Mouse (Mus musculus) midbrain, embryonic 14.5 days (tissue): ENCODE data around the gene Plxnb2. TPM values are rescaled to one million over a fixed set of nuclear protein-coding genes. Genes with fewer than 3 reads are reported as not detected.
A peak's percentile ranks its signal among the peaks of the same experiment; 100 is the strongest.

Source experiments
- ATAC-seq: fragments of 200-750 bp; cut with Nextera tagmentation; 2 replicates; pipeline ENCODE4 v1.8.0; 2017; ENCODE audit warnings: moderate number of reproducible peaks, moderate library complexity; ENCODE audit not compliant: low FRiP score, low TSS enrichment
- DNase-seq: peaks from one replicate; pipeline ENCODE4 v3.0.0-alpha.2; 2015
- H3K27ac ChIP-seq: fragments of 300-500 bp; sonication (generic); replicated peaks from 2 replicates; pipeline ENCODE4 v1.5.1; 2014; ENCODE audit warnings: mild to moderate bottlenecking, low read depth, low read length, moderate library complexity
- H3K27me3 ChIP-seq: fragments of 300-500 bp; sonication (generic); 2 replicates; pipeline ENCODE4 v1.6.1; 2014; ENCODE audit warnings: low read length, control low read depth, mixed read lengths; ENCODE audit not compliant: control insufficient read depth, insufficient read depth
- H3K36me3 ChIP-seq: fragments of 300-500 bp; sonication (generic); 2 replicates; pipeline ENCODE4 v1.6.1; 2014; ENCODE audit warnings: low read length, control low read depth; ENCODE audit not compliant: control insufficient read depth, insufficient read depth
- H3K4me1 ChIP-seq: fragments of 300-500 bp; sonication (generic); 2 replicates; pipeline ENCODE4 v1.6.1; 2014; ENCODE audit warnings: mild to moderate bottlenecking, antibody characterized with exemption, low read length, control low read depth; ENCODE audit not compliant: control insufficient read depth, insufficient read depth
- H3K4me2 ChIP-seq: fragments of 300-500 bp; sonication (generic); 2 replicates; pipeline ENCODE4 v1.6.1; 2014; ENCODE audit warnings: mild to moderate bottlenecking, low read length, moderate library complexity
- H3K4me3 ChIP-seq: fragments of 300-500 bp; sonication (generic); replicated peaks from 2 replicates; pipeline ENCODE4 v1.5.1; 2014; ENCODE audit warnings: low read depth, low read length
- H3K9ac ChIP-seq: fragments of 300-500 bp; sonication (generic); replicated peaks from 2 replicates; pipeline ENCODE4 v1.6.1; 2014; ENCODE audit warnings: mild to moderate bottlenecking, low read length, moderate library complexity
- H3K9me3 ChIP-seq: fragments of 300-500 bp; sonication (generic); 2 replicates; pipeline ENCODE4 v1.6.1; 2016; ENCODE audit warnings: low read length, control low read depth, mixed read lengths; ENCODE audit not compliant: control insufficient read depth
- WGBS: fragments of 180-500 bp; shearing (Covaris S2); extraction: QIAGEN DNeasy Blood & Tissue Kit; methylation state at CpG from one replicate; pipeline ENCODE4 v1.1.7; 2014; 5-methylcytosine and 5-hydroxymethylcytosine counted together
- microRNA-seq: library from miRNA; unstranded; fragments of <30 nt; microRNA quantifications from one replicate; pipeline ENCODE4, GENCODE M21; 2016
- polyA plus RNA-seq: library from polyadenylated mRNA; unstranded; fragments of >200 nt; fragmentation: Nextera tagmentation; extraction: Ambion mirVana; gene quantifications from 2 replicates; pipeline ENCODE4 v1.2.1, GENCODE M21; 2014

The Plxnb2 gene
- polyA plus RNA-seq, 1 experiment from 2014 or later: 107 TPM

DNA sequence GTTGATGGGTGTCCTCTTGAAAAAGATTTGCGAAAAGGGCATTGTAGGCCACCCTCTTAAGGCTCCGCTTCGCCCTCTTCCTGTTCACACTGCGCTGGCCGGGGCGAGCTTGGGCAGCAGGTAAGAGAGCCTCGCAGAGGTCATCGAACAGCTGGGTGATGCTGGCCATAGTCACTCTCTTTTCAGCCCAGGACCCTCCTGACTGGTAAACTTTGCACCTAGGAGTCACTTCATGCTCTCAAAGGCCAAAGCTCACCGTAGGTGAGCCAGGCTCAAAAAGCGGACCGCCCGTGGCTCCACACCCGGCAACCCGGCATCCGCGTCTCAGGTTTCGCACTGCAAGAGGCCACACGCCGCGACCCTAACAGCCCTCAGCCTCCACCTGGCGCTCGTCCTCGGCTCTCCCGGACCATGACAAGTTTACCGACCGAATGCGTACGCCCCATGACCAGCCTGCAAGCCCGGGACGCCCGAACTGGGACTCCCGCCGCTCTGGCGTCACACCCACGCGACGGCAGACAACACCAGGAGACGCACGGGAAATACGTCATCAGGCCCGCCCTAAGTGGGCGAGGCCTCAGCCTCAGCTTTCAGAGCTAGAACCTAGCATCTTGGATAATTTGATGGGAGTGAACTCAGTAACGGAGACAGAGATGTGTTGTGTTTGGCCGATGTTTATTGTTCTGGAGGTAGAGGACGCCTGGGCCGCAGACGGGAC lies 57.8 kb downstream of the Plxnb2 start, which contains the start of gene Tubgcp6:
TSS of gene Tubgcp6 (minus strand) at position 464 of the 718 bp plus-strand sequence.
- under 1% methylated on average over 47 of the region's 47 CpGs for WGBS
- Histone ChIP-seq H3K4me3 (peak within 1 kb of the TSS; percentile 89), H3K9ac (peak within 1 kb of the TSS; percentile 78), H3K27ac (peak within 1 kb of the TSS; percentile 86), H3K4me2 (peak within 1 kb of the TSS; percentile 98), H3K9me3 (no peaks in the 10 kb centered on the region), H3K27me3 (no peaks in the 10 kb centered on the region), H3K36me3 (peaks cover 19% of the 10 kb centered on the region; the same call in 1 of the 2 replicates), H3K4me1 (peaks cover 38% of the 10 kb centered on the region)
- DNase-seq: peak; percentile 99
- peak; percentile 84 for ATAC-seq

DNA sequence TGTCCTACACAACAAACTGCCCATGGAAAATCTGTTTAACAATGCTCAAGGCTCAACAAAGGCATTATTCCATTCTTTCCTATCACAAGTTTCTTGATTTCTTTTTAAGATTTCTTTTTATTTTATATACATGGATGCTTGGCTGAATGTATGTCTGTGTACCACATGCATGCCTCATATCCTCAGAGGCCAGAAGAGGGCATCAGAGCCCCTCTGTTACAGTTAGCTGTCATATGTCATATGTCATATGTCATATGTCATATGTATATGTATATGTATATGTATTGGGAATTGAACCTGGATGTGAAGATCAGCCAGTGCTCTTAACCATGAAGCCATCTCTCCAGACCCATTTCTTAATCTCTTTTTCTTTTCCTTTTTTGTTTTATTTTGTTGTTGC lies 62.6 kb downstream of the Plxnb2 start:
- Histone ChIP-seq H3K27ac (no peak overlapping the region), H3K4me1 (peaks cover 25% of the 10 kb centered on the region), H3K27me3 (no peaks in the 10 kb centered on the region), H3K36me3 (peaks cover 46% of the 10 kb centered on the region), H3K9ac (no peak overlapping the region), H3K4me3 (no peak overlapping the region), H3K4me2 (no peak overlapping the region), H3K9me3 (no peaks in the 10 kb centered on the region)
- peak; percentile 41 for DNase-seq
- ATAC-seq: no peak

DNA sequence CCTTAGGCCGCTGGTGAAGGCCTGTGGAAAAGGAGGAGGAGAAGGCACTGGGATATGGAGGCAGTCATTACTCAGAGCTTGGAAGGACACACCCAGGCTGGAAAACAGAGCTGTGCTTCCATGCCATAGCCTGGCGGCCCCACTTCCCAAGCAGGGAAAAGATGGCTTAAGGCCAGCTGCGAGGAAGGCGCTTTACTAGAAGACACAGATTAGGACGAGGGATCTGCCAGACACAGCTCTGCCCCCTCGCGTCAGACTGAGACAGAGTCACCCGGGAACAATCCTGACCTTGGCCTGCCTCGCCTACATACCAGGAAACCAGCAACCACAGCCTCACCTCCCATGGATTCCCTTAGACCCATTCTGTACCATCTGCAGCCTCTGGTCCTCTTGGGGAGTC lies 70.4 kb downstream of the Plxnb2 start:
- 91% methylated on average over 9 of the region's 9 CpGs for WGBS
- DNase-seq (no peak), ATAC-seq (no peak)
- peaks cover 93% of the 10 kb centered on the region for H3K36me3 ChIP-seq
- no peaks in the 10 kb centered on the region for H3K4me1 ChIP-seq
- no peak overlapping the region for H3K9ac ChIP-seq
- H3K4me3 ChIP-seq: no peak overlapping the region
- H3K4me2 ChIP-seq: no peak overlapping the region
- H3K27ac ChIP-seq: no peak overlapping the region
- no peaks in the 10 kb centered on the region for H3K9me3 ChIP-seq
- no peaks in the 10 kb centered on the region for H3K27me3 ChIP-seq

DNA sequence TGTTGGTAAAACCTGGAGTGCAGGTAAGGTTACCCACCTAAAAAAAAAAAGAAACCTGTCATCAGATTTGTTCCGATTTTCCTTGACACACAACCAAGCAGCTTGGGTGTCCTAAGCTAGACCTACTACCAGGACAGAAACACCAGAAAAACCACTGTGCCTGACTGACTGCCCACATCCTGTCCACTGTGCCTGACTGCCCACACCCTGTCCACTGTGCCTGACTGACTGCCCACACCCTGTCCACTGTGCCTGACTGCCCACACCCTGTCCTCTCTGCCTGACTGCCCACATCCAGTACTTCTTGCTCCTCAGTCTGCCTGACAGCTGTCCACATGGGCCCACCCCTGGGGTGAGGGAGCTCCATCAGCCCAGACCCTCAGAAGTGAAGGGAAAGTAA lies 73.6 kb downstream of the Plxnb2 start:
- Histone ChIP-seq H3K27me3 (no peaks in the 10 kb centered on the region), H3K4me3 (no peak overlapping the region), H3K36me3 (peaks cover 99% of the 10 kb centered on the region), H3K4me1 (no peaks in the 10 kb centered on the region), H3K9me3 (no peaks in the 10 kb centered on the region), H3K4me2 (no peak overlapping the region), H3K9ac (no peak overlapping the region), H3K27ac (no peak overlapping the region)
- WGBS: 100% methylated on average over 1 of the region's 1 CpGs
- ATAC-seq (no peak), DNase-seq (no peak)

DNA sequence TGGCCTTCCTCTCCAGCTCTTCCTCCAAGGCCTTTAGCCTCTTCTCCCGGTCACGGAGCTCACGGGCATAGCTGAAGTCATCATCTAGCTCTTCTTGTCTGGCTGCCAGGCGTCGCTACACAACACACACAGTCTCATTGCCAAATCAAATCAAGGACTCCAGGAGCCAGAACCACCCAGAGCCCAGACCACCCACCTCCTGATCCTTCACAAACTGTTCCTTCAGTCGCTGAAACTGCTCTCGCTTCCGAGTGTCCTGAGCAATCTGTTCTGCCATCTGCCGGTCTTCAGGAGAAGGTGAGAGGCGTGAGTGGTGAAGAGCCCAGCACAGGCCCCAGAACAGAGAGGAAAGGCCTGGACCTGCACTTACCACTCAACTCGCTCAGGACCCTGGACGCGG lies 74.5 kb downstream of the Plxnb2 start:
- Histone ChIP-seq H3K4me3 (no peak overlapping the region), H3K27ac (no peak overlapping the region), H3K4me1 (no peaks in the 10 kb centered on the region), H3K4me2 (no peak overlapping the region), H3K9ac (no peak overlapping the region), H3K9me3 (no peaks in the 10 kb centered on the region), H3K27me3 (no peaks in the 10 kb centered on the region), H3K36me3 (peaks cover 99% of the 10 kb centered on the region)
- no peak for ATAC-seq
- WGBS: 90% methylated on average over 13 of the region's 13 CpGs
- no peak for DNase-seq

Small RNA genes within 50 kb of the gene (microRNA-seq; reads per million reads assigned to microRNA genes)
- gene Mir6958 (7.8 reads per million, percentile 32 among the genes with 10 or more reads in this experiment), gene Mir7118 (1.0 reads per million)

Other genes starting within 250 kb of the Plxnb2 start
- not detected in 2 replicates for gene Ttll8, start 226.4 kb downstream of the Plxnb2 start, polyA plus RNA-seq
- gene Mlc1, start 201.8 kb downstream of the Plxnb2 start, polyA plus RNA-seq: 6.4 and 7.6 TPM in 2 replicates
- gene Mov10l1, start 197.9 kb downstream of the Plxnb2 start, polyA plus RNA-seq: not detected in 2 replicates
- 6.6 and 7.9 TPM in 2 replicates for gene Panx2, start 121.1 kb downstream of the Plxnb2 start, polyA plus RNA-seq
- 38.7 and 39.7 TPM in 2 replicates for gene Trabd, start 105.7 kb downstream of the Plxnb2 start, polyA plus RNA-seq
- 23.8 and 23.9 TPM in 2 replicates for gene Selenoo, start 91.7 kb downstream of the Plxnb2 start, polyA plus RNA-seq
- 18.0 and 18.2 TPM in 2 replicates for gene Tubgcp6, start 57.7 kb downstream of the Plxnb2 start, polyA plus RNA-seq
- gene Hdac10, start 52.1 kb downstream of the Plxnb2 start, polyA plus RNA-seq: 18.2 and 20.3 TPM in 2 replicates
- 4.1 and 4.6 TPM in 2 replicates for gene Mapk12, start 40.1 kb downstream of the Plxnb2 start, polyA plus RNA-seq
- 23.7 and 27.9 TPM in 2 replicates for gene Mapk11, start 31.2 kb downstream of the Plxnb2 start, polyA plus RNA-seq
- gene Dennd6b, start 15.7 kb upstream of the Plxnb2 start, polyA plus RNA-seq: 85.2 and 117 TPM in 2 replicates
- 88.6 and 90.0 TPM in 2 replicates for gene Ppp6r2, start 30.8 kb upstream of the Plxnb2 start, polyA plus RNA-seq
- gene Sbf1, start 134.5 kb upstream of the Plxnb2 start, polyA plus RNA-seq: 103 and 109 TPM in 2 replicates
- not detected in 2 replicates for gene Adm2, start 141.9 kb upstream of the Plxnb2 start, polyA plus RNA-seq
- not detected in 2 replicates for gene Miox, start 153.6 kb upstream of the Plxnb2 start, polyA plus RNA-seq
- gene Lmf2, start 174.9 kb upstream of the Plxnb2 start, polyA plus RNA-seq: 18.3 and 23.9 TPM in 2 replicates
- 106 and 111 TPM in 2 replicates for gene Ncaph2, start 174.9 kb upstream of the Plxnb2 start, polyA plus RNA-seq
- gene Sco2, start 193.1 kb upstream of the Plxnb2 start, polyA plus RNA-seq: 12.2 and 20.7 TPM in 2 replicates
- gene Tymp, start 196.3 kb upstream of the Plxnb2 start, polyA plus RNA-seq: 2.7 and 3.0 TPM in 2 replicates
- 0.74 and 0.82 TPM in 2 replicates for gene Odf3b, start 198.5 kb upstream of the Plxnb2 start, polyA plus RNA-seq
- 0.08 TPM in 1 of 2 replicates, not detected in the other for gene Klhdc7b, start 204.1 kb upstream of the Plxnb2 start, polyA plus RNA-seq
- gene Syce3, start 229.7 kb upstream of the Plxnb2 start, polyA plus RNA-seq: not detected in 2 replicates
- gene Cpt1b, start 245.1 kb upstream of the Plxnb2 start, polyA plus RNA-seq: 0.97 and 1.5 TPM in 2 replicates
- gene C730034F03Rik, start 248.8 kb upstream of the Plxnb2 start, polyA plus RNA-seq: 3.5 and 4.6 TPM in 2 replicates
- not detected in 2 replicates for gene Gm44502, start 248.9 kb upstream of the Plxnb2 start, polyA plus RNA-seq
- gene Chkb, start 249.1 kb upstream of the Plxnb2 start, polyA plus RNA-seq: 76.3 and 84.0 TPM in 2 replicates